9 mouse cellular contexts compared by ENCODE assay signal in genomic region chr11:75015453-75015871, GRCm38 (mm10).
DNase-seq lines count a peak whose midpoint lies in the region; ATAC-seq and TF ChIP-seq lines count a peak whose summit lies in the region.
"Had no signal": no experiment of that assay in that cellular context is flagged by ENCODE, and none has a peak within 500 bp of the region (broad histone marks: within the 10 kb centered on the region; RNA-seq: fewer than 3 reads in every experiment).

No protein-coding gene starts in this region.

- H3K4me1 ChIP-seq in hindbrain, embryonic 12.5 days: peaks cover 31% of the 10 kb centered on the region
- peaks cover 30% of the 10 kb centered on the region for H3K4me1 ChIP-seq in hindbrain, embryonic 10.5 days (replicated peaks)
- H3K4me1 ChIP-seq in embryonic facial prominence, embryonic 13.5 days: peaks cover 57% of the 10 kb centered on the region
- no peaks in the 10 kb centered on the region; the same call in 1 of the 2 replicates for H3K4me1 ChIP-seq in midbrain, postnatal 0 days (ENCODE audit: insufficient read depth, low read length)

- no peak overlapping the region for H3K4me2 ChIP-seq in hindbrain, embryonic 12.5 days (replicated peaks)
- H3K4me2 ChIP-seq in embryonic facial prominence, embryonic 13.5 days: no peak overlapping the region
- H3K4me2 ChIP-seq in midbrain, postnatal 0 days (ENCODE audit: low read depth, low read length, poor library complexity, severe bottlenecking): no peak overlapping the region
- H3K4me2 ChIP-seq: midbrain, embryonic 12.5 days had no signal

- no peaks in the 10 kb centered on the region for H3K27me3 ChIP-seq in hindbrain, embryonic 12.5 days
- H3K27me3 ChIP-seq in hindbrain, embryonic 10.5 days (ENCODE audit: insufficient read depth, poor library complexity, severe bottlenecking): no peaks in the 10 kb centered on the region
- H3K27me3 ChIP-seq in embryonic facial prominence, embryonic 13.5 days: no peaks in the 10 kb centered on the region
- H3K27me3 ChIP-seq in midbrain, postnatal 0 days (ENCODE audit: insufficient read depth, low read length): no peaks in the 10 kb centered on the region
- H3K27me3 ChIP-seq: midbrain, embryonic 12.5 days had no signal

- H3K36me3 ChIP-seq in hindbrain, embryonic 12.5 days: no peaks in the 10 kb centered on the region
- H3K36me3 ChIP-seq in hindbrain, embryonic 10.5 days: no peaks in the 10 kb centered on the region
- H3K36me3 ChIP-seq in embryonic facial prominence, embryonic 13.5 days: no peaks in the 10 kb centered on the region
- H3K36me3 ChIP-seq in midbrain, postnatal 0 days (ENCODE audit: insufficient read depth, low read length): no peaks in the 10 kb centered on the region
- H3K36me3 ChIP-seq: midbrain, embryonic 12.5 days had no signal

- no peak overlapping the region for H3K4me3 ChIP-seq in hindbrain, embryonic 12.5 days
- H3K4me3 ChIP-seq in hindbrain, embryonic 10.5 days: no peak overlapping the region
- H3K4me3 ChIP-seq in embryonic facial prominence, embryonic 13.5 days: no peak overlapping the region
- no peak overlapping the region for H3K4me3 ChIP-seq in midbrain, postnatal 0 days (ENCODE audit: low read depth, low read length)
- H3K4me3 ChIP-seq: midbrain, embryonic 12.5 days had no signal

- intact Hi-C loops in heart, postnatal 25 days (cut with DNase I): loop anchor here (2.0 kb wide), 1 partner anchor 31 kb away; no protein-coding TSS in a partner anchor

- TF ChIP-seq CTCF in midbrain, postnatal 0 days (IDR thresholded peaks at IDR 0.05): no peak

- peak overlapping the region; percentile 35; the same call in 1 of the 2 replicates for H3K27ac ChIP-seq in hindbrain, embryonic 12.5 days
- H3K27ac ChIP-seq in hindbrain, embryonic 10.5 days: no peak overlapping the region
- peak overlapping the region; percentile 61; the same call in 1 of the 2 replicates for H3K27ac ChIP-seq in embryonic facial prominence, embryonic 13.5 days
- peak overlapping the region; percentile 4; the same call in 1 of the 2 replicates for H3K27ac ChIP-seq in midbrain, postnatal 0 days (ENCODE audit: low read depth, low read length)
- H3K27ac ChIP-seq: midbrain, embryonic 12.5 days had no signal

- no peak for DNase-seq in hindbrain, embryonic 10.5 days (ENCODE audit: low spot score)
- peak; percentile 38 for DNase-seq in adrenal gland, adult 8-10 months
- peak; percentile 54 for DNase-seq in heart, postnatal 25 days (ENCODE audit: low spot score)
- peak; percentile 15 for DNase-seq in midbrain, postnatal 0 days (ENCODE audit: low spot score)
- no peak for DNase-seq in B cell, adult 2 months

- no peak overlapping the region for H3K9ac ChIP-seq in hindbrain, embryonic 12.5 days
- H3K9ac ChIP-seq in embryonic facial prominence, embryonic 13.5 days: no peak overlapping the region
- H3K9ac ChIP-seq in midbrain, postnatal 0 days (replicated peaks; ENCODE audit: low read length, poor library complexity, severe bottlenecking): no peak overlapping the region
- H3K9ac ChIP-seq: midbrain, embryonic 12.5 days had no signal

- no peak for ATAC-seq in hindbrain, embryonic 12.5 days (ENCODE audit: low FRiP score)
- ATAC-seq in embryonic facial prominence, embryonic 13.5 days (ENCODE audit: insufficient number of reproducible peaks, insufficient read depth, low FRiP score, low TSS enrichment, low read depth): no peak
- no peak for ATAC-seq in midbrain, postnatal 0 days (ENCODE audit: low FRiP score)
- ATAC-seq in megakaryocyte-erythroid progenitor cell, adult 5-6 weeks (replicated peaks; ENCODE audit: low FRiP score, low TSS enrichment, poor library complexity, severe bottlenecking): no peak

- 75% methylated on average over 7 of the region's 7 CpGs for WGBS in hindbrain, embryonic 12.5 days
- WGBS in hindbrain, embryonic 10.5 days: 78% methylated on average over 7 of the region's 7 CpGs
- WGBS in embryonic facial prominence, embryonic 13.5 days: 52% methylated on average over 7 of the region's 7 CpGs
- 48% methylated on average over 7 of the region's 7 CpGs for WGBS in midbrain, postnatal 0 days

- H3K9me3 ChIP-seq in hindbrain, embryonic 12.5 days (replicated peaks): no peaks in the 10 kb centered on the region
- no peaks in the 10 kb centered on the region for H3K9me3 ChIP-seq in hindbrain, embryonic 10.5 days
- H3K9me3 ChIP-seq in embryonic facial prominence, embryonic 13.5 days: no peaks in the 10 kb centered on the region
- H3K9me3 ChIP-seq in midbrain, postnatal 0 days (ENCODE audit: low read length): no peaks in the 10 kb centered on the region
- H3K9me3 ChIP-seq: midbrain, embryonic 12.5 days had no signal

Comparison
In these comparisons a context has a peak if more than half of its experiments do, and no peak if none do; other contexts are left out.
1. DNase-seq: peak in adrenal gland, adult 8-10 months (single experiment), heart, postnatal 25 days (single experiment) and midbrain, postnatal 0 days (single experiment); none in hindbrain, embryonic 10.5 days (single experiment) and B cell, adult 2 months (0 of 2).